Mouse (Mus musculus) cerebellum, adult 2 months (tissue): ENCODE data around the gene Tbc1d10b.

Experiments used
- CTCF ChIP-seq: fragments of 200-500 bp; IDR thresholded peaks from 2 replicates; pipeline ENCODE4 v1.5.1; 2011; ENCODE audit warnings: low read depth, mild to moderate bottlenecking, control low read depth, low read length, moderate library complexity, borderline replicate concordance; ENCODE audit not compliant: insufficient read depth
- POLR2A ChIP-seq: fragments of 200-500 bp; IDR thresholded peaks from 2 replicates; pipeline ENCODE4 v1.6.1; 2011; ENCODE audit warnings: low read length, control low read depth, borderline replicate concordance; ENCODE audit not compliant: insufficient read depth

DNA sequence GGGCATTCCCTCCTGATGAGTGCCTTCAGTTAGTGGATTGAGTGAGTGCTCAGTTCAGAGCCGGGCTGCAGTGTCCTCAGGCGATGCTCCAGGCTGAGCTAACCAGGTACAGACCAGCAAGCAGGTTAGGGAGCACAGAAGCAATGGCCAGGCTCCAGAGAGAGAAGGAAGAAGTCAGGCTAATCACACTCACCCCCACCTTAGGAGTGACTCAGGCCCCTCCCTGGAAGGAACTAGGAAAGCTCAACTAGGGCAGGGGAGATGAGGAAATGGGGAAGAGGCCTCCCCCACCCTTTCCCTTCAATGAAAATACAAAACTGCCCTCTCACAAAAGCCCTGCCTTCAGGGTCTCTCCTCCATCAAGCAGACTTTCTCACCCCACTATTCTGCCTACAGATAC, 1.7 kb downstream of the Tbc1d10b start:
- TF ChIP-seq CTCF (no peak), POLR2A (no peak)
